Mouse (Mus musculus): ENCODE data around the gene Dpp6. TPM values are rescaled to one million over a fixed set of nuclear protein-coding genes. Genes with fewer than 3 reads are reported as not detected.
A peak's percentile ranks its signal among the peaks of the same experiment; 100 is the strongest.

The Dpp6 gene
- polyA plus RNA-seq, 1 experiment from 2014 or later: 12.7 TPM

DNA sequence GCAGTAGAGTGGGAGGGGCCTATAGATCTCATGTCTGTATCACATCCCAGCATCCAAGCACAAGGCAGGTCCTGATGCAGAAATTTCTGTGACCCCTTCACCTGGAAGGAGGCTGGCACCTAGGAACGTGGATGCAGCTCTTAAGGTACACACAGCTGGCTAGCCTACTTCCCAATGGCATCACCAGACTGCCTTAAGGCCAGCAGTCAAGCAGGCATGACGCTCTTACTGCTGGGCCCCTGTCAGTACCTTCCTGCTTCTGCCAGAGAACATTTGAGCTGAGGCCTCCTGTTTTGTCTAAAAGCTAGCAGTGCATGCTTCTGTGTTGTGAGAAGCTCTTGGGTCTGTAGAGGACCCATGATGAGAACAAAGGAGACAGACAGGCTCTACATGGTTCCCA, 815.1 kb downstream of the Dpp6 start:
- Histone ChIP-seq H3K4me1 (replicated peaks) (no peaks in the 10 kb centered on the region), H3K27ac (no peak overlapping the region), H3K9me3 (0 out of 2 replicates have a peak, but pooled peaks cover 3% of the 10 kb centered on the region), H3K36me3 (no peaks in the 10 kb centered on the region), H3K4me3 (no peak overlapping the region), H3K27me3 (ENCODE audit: insufficient read depth, poor library complexity, severe bottlenecking) (no peaks in the 10 kb centered on the region)
- WGBS: 75% methylated on average over 2 of the region's 2 CpGs
- no peak for DNase-seq (ENCODE audit: low spot score)

DNA sequence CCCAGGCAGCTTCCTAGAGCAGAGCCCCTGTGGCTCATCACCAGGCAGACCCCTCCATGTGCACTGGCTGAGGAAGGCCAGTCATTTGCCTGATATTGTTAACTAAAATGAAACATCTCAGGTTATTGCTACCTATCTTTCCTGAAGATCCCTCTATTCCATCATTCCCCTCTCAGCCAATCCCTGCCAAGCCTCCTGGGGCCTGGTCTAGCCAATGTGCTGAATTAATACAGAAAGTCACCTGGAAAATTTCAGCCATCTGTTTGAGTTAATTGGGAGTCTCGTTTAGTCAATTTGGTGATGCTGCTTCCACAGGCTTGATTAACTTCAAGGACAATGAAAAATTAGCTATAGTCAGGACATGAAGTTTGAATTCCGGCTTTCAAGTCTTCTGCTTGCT, 818.9 kb downstream of the Dpp6 start:
- Histone ChIP-seq H3K27me3 (ENCODE audit: insufficient read depth, poor library complexity, severe bottlenecking) (no peaks in the 10 kb centered on the region), H3K4me1 (replicated peaks) (no peaks in the 10 kb centered on the region), H3K36me3 (no peaks in the 10 kb centered on the region), H3K4me3 (no peak overlapping the region), H3K9me3 (0 out of 2 replicates have a peak, but pooled peaks cover 3% of the 10 kb centered on the region), H3K27ac (no peak overlapping the region)
- 84% methylated on average over 2 of the region's 2 CpGs for WGBS
- DNase-seq (ENCODE audit: low spot score): no peak

DNA sequence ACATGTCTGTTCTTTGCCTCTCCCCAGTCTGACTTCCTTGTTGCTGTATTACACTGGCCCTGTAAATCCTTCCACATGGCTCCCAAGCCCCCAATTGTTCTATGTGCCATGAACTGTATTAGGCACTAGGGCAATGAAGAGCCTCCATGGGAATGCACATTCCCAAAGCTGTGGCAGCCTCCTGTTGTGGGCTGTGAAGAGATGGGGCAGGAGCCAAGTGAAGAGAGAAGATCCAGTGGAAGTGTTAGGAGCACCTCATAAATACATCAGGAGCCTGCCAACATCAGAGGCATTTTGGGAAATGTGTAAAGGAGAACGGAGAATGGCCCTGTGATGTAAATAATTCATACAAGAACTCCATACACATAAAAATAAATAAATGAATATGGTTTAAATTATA, 824.9 kb downstream of the Dpp6 start:
- Histone ChIP-seq H3K9me3 (no peaks in the 10 kb centered on the region), H3K27ac (no peak overlapping the region), H3K36me3 (no peaks in the 10 kb centered on the region), H3K4me3 (no peak overlapping the region), H3K4me1 (replicated peaks) (no peaks in the 10 kb centered on the region), H3K27me3 (ENCODE audit: insufficient read depth, poor library complexity, severe bottlenecking) (no peaks in the 10 kb centered on the region)
- no peak for DNase-seq (ENCODE audit: low spot score)
- WGBS: 89% methylated on average over 1 of the region's 1 CpGs

DNA sequence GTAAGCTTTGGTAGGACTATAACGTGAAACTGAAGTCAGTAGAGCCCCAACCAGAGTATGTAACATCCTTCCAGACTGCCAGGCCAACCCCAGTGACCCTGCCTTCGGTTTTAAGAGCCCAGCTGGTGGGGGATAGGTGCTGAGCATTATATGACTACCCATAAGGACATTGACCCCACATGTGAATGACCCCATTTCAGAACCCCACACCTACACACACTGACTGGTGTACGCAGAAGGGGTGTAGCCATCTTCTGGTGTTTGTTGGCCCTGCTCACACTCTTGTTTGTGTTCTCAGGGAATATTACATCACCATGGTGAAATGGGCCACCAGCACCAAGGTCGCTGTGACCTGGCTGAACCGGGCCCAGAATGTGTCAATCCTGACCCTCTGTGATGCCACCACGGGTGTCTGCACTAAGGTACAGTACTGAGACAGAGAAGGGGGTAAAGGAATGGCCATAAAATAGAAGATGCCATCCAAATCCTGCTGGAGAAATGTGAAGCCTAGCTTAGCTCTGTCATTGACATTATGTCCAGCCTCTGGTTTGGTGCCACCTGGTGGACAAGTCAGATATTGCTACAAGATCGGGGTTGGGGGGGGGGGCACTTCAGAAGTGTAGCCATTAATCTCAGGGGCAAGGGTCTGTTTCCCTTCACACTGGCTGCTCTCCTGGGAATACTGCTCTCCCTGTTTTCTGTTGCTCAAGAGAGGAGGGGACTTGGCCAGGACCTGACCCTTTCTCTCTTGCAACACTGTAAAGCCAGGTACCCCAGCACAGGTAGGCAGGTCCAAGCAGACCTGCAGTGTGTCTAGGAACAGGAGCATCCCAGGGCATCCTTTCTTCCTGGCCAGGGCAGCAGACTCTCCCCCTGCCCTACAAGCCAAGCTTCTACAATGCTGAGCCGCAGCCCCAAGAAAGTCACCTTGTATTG, 835.1 kb downstream of the Dpp6 start:
- WGBS: 58% methylated on average over 8 of the region's 8 CpGs
- no peaks in the 10 kb centered on the region for H3K36me3 ChIP-seq
- no peaks in the 10 kb centered on the region for H3K27me3 ChIP-seq (ENCODE audit: insufficient read depth, poor library complexity, severe bottlenecking)

DNA sequence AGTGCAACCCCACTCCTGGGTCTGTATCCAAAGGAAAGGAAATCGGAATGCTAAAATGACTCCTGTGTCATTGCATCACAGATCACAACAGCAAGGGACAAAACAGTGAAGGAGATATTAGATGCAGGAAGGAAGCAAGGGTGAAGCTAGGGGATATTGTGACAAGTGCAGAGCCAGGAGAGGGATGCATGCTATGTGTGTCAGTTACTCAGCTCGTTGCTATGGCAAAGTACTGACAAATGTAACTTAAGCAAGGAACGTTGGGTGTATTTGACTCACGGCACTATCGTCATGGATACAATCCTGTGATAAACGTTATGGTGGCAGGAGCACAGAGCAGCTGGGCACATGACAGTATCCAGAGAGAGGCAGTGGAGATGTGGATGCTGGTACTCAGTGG, 839.1 kb downstream of the Dpp6 start:
- Histone ChIP-seq H3K4me3 (no peak overlapping the region), H3K36me3 (no peaks in the 10 kb centered on the region), H3K27me3 (ENCODE audit: insufficient read depth, poor library complexity, severe bottlenecking) (no peaks in the 10 kb centered on the region), H3K9me3 (no peaks in the 10 kb centered on the region), H3K27ac (no peak overlapping the region), H3K4me1 (replicated peaks) (peaks cover 4% of the 10 kb centered on the region; the same call in 1 of the 2 replicates)
- WGBS: 70% methylated on average over 6 of the region's 6 CpGs
- DNase-seq (ENCODE audit: low spot score): no peak

More for the DNA sequence above, 835.1 kb downstream of the Dpp6 start:
- H3K4me1 ChIP-seq (replicated peaks): peaks cover 4% of the 10 kb centered on the region; the same call in 1 of the 2 replicates
- no peak overlapping the region for H3K4me3 ChIP-seq
- no peaks in the 10 kb centered on the region for H3K9me3 ChIP-seq
- no peak overlapping the region for H3K27ac ChIP-seq
- peak; percentile 51 for DNase-seq (ENCODE audit: low spot score)

DNA sequence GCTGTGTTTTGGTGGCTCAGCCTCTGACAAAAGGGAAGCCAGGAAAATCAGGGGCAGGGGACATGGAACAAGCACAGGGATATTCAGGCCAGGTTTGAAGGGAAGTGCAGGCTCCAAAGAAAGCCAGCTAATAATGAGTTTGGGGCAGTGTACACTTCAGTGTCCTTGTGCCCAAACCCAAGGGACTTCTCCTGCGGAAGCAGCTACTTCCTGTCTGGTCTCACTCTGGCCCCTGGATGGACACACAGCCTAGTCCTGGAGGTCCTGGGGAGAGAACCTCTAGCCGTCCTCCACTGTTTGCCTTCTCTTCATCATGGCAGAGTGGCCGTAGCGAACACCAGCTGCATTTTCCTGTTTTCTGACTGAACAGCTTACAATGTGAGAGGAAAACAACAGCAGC, 840.7 kb downstream of the Dpp6 start:
- Histone ChIP-seq H3K9me3 (no peaks in the 10 kb centered on the region), H3K27me3 (ENCODE audit: insufficient read depth, poor library complexity, severe bottlenecking) (no peaks in the 10 kb centered on the region), H3K27ac (no peak overlapping the region), H3K36me3 (no peaks in the 10 kb centered on the region), H3K4me1 (replicated peaks) (peaks cover 4% of the 10 kb centered on the region; the same call in 1 of the 2 replicates), H3K4me3 (no peak overlapping the region)
- WGBS: 75% methylated on average over 4 of the region's 4 CpGs
- no peak for DNase-seq (ENCODE audit: low spot score)

DNA sequence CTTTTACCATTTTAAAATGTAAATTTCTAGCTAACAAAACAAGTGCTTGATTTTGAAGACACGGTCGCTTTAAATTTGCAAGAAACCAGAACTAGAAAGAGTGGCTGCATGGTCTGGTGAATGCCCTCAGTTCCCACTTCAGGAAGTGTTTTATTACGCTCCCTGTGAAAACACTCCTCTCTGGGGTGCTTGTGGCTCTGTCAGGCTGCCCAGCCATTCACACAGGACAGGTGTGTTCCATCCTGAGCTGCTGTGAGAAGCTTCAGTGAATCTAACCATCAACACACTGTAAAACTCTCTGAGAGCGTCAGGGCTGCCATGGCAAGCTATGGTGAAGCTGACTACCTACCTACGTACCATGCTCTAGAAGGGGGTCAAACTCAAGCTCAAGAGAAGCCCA, 841.2 kb downstream of the Dpp6 start:
- Histone ChIP-seq H3K9me3 (no peaks in the 10 kb centered on the region), H3K27me3 (ENCODE audit: insufficient read depth, poor library complexity, severe bottlenecking) (no peaks in the 10 kb centered on the region), H3K36me3 (no peaks in the 10 kb centered on the region), H3K27ac (no peak overlapping the region; the same call in 1 of the 2 replicates), H3K4me3 (no peak overlapping the region), H3K4me1 (replicated peaks) (peaks cover 4% of the 10 kb centered on the region; the same call in 1 of the 2 replicates)
- no peak for DNase-seq (ENCODE audit: low spot score)
- 85% methylated on average over 5 of the region's 5 CpGs for WGBS

DNA sequence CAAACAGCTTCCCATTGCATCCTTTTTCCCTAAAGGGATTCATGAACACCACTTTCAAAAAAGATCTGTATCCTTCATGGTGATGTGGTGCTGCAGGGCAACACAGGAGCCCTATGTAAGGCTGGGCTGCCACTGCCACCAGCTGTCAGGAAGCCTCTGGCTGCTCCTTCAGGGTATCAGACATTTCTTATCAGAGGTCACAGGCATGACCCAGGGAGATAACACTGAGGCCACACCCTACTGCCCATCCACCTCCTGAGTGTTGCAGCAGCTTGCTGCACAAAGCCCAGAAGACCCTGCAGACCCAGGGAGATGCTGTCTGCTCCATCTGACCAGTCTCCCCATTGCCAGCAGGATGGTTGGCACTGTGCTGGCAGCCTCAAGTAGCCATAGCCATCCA, 841.6 kb downstream of the Dpp6 start:
- Histone ChIP-seq H3K9me3 (no peaks in the 10 kb centered on the region), H3K4me3 (no peak overlapping the region), H3K4me1 (replicated peaks) (peaks cover 4% of the 10 kb centered on the region; the same call in 1 of the 2 replicates), H3K27ac (no peak overlapping the region), H3K27me3 (ENCODE audit: insufficient read depth, poor library complexity, severe bottlenecking) (no peaks in the 10 kb centered on the region), H3K36me3 (no peaks in the 10 kb centered on the region)
- no peak for DNase-seq (ENCODE audit: low spot score)

DNA sequence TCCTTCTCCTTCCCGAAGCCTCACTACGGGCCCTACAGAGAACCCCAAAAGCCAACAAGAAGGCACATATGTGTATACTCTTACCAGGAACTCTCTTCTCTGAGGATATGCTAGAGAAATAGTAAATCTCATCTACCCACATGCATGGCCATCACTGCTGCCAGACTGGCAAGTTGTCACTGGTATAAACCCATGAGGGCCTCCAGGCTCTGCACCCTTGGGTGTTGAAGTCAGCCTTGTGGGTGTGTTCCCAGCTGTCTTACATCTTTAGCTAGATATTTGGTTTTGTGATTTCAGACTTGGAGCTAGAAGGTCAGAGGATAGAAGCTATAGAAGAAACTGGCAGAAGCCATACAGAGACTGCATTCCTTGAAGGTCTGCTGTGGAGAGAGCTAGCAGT, 842.0 kb downstream of the Dpp6 start:
- DNase-seq (ENCODE audit: low spot score): no peak
- Histone ChIP-seq H3K27ac (no peak overlapping the region), H3K36me3 (no peaks in the 10 kb centered on the region), H3K9me3 (no peaks in the 10 kb centered on the region), H3K4me3 (no peak overlapping the region), H3K4me1 (replicated peaks) (peaks cover 4% of the 10 kb centered on the region; the same call in 1 of the 2 replicates), H3K27me3 (ENCODE audit: insufficient read depth, poor library complexity, severe bottlenecking) (no peaks in the 10 kb centered on the region)
- WGBS: 96% methylated on average over 2 of the region's 2 CpGs

DNA sequence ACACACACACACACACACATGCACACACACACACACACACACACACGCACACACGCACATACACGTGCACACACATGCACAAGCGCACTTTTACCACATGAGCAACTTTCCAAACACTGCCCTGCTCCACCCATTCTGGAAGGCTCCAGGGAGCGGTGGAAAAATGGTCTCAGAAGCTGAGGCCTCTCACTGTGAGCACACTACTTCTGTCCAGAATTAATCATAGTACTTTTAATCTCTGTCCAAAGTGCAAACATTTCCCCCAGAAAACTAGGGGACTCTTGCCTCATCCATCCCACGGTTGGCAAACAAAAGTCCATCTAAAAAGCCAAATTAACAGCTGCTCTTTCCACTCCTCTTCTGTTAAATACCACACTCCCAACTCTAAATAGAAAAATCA, 842.8 kb downstream of the Dpp6 start:
- Histone ChIP-seq H3K9me3 (no peaks in the 10 kb centered on the region), H3K36me3 (no peaks in the 10 kb centered on the region), H3K4me3 (no peak overlapping the region), H3K27me3 (ENCODE audit: insufficient read depth, poor library complexity, severe bottlenecking) (no peaks in the 10 kb centered on the region), H3K4me1 (replicated peaks) (peaks cover 3% of the 10 kb centered on the region; the same call in 1 of the 2 replicates), H3K27ac (no peak overlapping the region)
- 88% methylated on average over 6 of the region's 6 CpGs for WGBS
- DNase-seq (ENCODE audit: low spot score): no peak

DNA sequence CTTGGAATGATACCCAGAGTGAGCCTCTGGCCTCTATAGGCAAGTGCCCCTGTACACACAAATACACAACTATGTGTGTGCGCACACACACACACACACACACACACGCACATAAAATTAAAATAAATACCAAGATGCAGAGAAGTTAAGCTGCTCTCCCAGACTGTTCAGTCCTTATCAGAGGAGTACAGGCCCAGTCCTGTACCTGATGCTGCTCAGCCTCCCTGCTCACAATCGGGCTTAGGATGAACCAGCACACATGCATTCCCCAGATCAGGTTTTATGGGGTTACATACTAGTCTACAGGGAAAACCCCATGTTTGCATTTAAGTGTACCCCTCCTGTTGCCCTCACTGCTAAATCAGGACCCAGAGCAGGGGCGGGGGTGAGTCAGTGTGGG, 847.1 kb downstream of the Dpp6 start:
- WGBS: 85% methylated on average over 4 of the region's 4 CpGs
- Histone ChIP-seq H3K36me3 (no peaks in the 10 kb centered on the region; the same call in 1 of the 2 replicates), H3K27ac (no peak overlapping the region), H3K27me3 (ENCODE audit: insufficient read depth, poor library complexity, severe bottlenecking) (no peaks in the 10 kb centered on the region), H3K4me3 (no peak overlapping the region), H3K4me1 (replicated peaks) (no peaks in the 10 kb centered on the region), H3K9me3 (no peaks in the 10 kb centered on the region)
- DNase-seq (ENCODE audit: low spot score): no peak

DNA sequence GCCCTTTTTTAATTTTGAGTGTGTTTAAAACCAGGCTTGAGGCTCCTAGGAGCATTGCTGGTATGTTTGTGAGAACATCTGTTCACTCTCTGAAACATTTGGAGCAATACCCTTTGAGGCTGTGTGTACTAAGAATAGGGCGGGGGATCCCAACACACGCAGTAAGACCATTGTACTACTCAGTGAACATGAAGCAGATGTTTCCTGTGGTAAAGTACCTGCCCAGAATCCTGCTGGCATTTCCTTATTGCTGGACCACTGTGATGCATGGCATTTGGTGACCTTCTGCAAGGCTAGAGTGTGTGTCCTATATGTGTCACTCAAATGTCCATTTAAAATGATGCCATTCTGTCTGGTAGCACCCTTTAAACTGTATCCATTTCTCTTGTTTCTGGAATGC, 854.5 kb downstream of the Dpp6 start:
- Histone ChIP-seq H3K9me3 (no peaks in the 10 kb centered on the region), H3K27me3 (ENCODE audit: insufficient read depth, poor library complexity, severe bottlenecking) (no peaks in the 10 kb centered on the region), H3K27ac (no peak overlapping the region), H3K4me3 (no peak overlapping the region), H3K36me3 (no peaks in the 10 kb centered on the region; the same call in 1 of the 2 replicates), H3K4me1 (replicated peaks) (no peaks in the 10 kb centered on the region)
- WGBS: 89% methylated on average over 2 of the region's 2 CpGs
- no peak for DNase-seq (ENCODE audit: low spot score)

DNA sequence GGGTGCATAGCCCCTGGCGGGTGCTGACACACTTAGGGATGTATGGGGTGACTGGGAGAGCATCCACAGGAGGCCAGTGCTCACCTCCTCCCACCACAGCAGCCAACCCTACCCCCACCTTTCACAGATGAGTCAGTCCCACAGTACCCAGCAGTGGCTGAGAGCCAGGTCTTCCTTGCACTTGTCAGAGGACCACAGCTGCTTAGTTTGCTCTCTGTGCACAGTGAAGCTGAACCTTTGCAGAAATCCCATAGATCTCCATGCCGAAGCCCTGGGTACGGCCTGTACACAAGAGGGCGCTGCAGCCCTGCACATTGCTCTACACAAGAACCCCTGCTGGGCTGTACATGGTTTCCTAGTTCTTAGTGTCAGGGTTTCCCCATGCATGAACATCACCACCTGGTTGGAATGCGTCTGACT, 860.3 kb downstream of the Dpp6 start:
- no peak overlapping the region for H3K4me3 ChIP-seq
- H3K4me1 ChIP-seq (replicated peaks): no peaks in the 10 kb centered on the region
- no peaks in the 10 kb centered on the region for H3K36me3 ChIP-seq
- 64% methylated on average over 5 of the region's 5 CpGs for WGBS
- H3K9me3 ChIP-seq: no peaks in the 10 kb centered on the region
- H3K27me3 ChIP-seq (ENCODE audit: insufficient read depth, poor library complexity, severe bottlenecking): no peaks in the 10 kb centered on the region
- peak; percentile 27 for DNase-seq (ENCODE audit: low spot score)
- no peak overlapping the region for H3K27ac ChIP-seq

Data from hindbrain, embryonic 10.5 days (tissue).